Mouse (Mus musculus): ENCODE results near the gene Scnm1. TPM values are rescaled to one million over a fixed set of nuclear protein-coding genes. Genes with fewer than 3 reads are reported as not detected.

The Scnm1 gene
- 117 TPM for polyA plus RNA-seq (2017; shearing (Covaris generic))

DNA sequence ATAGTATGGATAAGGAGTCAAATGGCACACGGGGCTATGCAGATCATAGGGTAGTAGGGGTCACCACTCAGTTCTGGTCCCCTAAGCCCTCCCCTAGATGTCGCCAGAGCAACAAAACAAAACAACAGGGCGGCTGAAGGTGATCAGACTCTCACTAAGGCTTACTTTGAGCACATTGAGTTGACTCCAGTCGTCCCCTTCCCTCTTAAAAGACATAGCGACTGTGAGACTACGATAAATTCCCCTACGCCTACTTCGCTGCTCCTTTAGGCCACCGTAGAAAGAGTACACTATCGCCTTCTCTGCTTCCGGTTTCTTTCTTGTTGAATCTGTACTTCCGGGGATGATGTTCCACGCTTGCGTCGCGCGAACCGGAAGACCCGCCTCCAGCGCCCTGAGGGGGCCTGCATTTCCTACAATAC lies at the start of gene Scnm1, which contains the start of gene Lysmd1:
Scnm1 (minus strand) TSS at position 332 of the 422 bp plus-strand sequence.
Lysmd1 (plus strand) TSS at position 409 of the 422 bp plus-strand sequence.

GRCm38 (mm10) chr3:95159987-95160963 lies 26.5 kb upstream of the Scnm1 start, which contains the start of gene Sema6c:
Gene Sema6c, plus strand, starts transcription at chr3:95160457.

DNA sequence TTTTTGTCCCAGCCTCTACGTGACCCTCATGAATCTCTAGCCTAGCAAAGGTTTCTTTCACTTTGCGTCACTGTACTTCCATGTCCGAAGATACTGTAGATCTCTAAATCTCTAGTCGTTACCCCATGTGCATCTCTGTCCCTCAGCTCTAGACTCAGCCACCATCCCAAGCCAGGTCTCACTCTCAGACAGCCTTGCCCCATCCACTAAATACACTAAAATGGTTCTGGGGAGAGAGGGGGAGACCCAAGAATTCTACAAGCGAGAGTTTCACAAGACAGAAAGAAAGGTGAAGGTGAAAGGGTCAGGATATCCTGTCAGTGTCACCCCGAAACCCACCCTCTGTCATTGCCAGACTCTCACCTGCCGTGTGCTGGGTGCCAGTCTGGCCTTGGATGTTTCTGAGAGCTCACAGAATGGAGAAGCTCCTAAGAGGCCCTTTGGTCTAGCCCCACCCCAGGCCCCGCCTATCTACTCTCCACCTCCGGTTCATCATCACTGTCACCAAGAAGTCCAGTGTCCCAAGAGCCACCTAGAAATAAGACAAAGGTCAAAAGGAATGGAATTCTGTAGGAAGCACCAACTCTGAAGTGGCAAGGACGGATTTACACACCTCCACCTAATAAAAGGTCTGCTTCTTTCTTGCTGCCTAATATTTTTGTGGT lies 8.3 kb upstream of the Scnm1 start, which contains the start of gene Tnfaip8l2:
Tnfaip8l2 (minus strand) TSS at position 409 of the 665 bp plus-strand sequence.

GRCm38 (mm10) chr3:95124246-95124645 lies 9.6 kb downstream of the Scnm1 start, which contains the start of gene Tmod4:
Gene Tmod4, plus strand, starts transcription at chr3:95124476.

GRCm38 (mm10) chr3:95110911-95111726 lies 22.7 kb downstream of the Scnm1 start, which contains the start of gene Vps72:
Gene Vps72, plus strand, starts transcription at chr3:95111022.

DNA sequence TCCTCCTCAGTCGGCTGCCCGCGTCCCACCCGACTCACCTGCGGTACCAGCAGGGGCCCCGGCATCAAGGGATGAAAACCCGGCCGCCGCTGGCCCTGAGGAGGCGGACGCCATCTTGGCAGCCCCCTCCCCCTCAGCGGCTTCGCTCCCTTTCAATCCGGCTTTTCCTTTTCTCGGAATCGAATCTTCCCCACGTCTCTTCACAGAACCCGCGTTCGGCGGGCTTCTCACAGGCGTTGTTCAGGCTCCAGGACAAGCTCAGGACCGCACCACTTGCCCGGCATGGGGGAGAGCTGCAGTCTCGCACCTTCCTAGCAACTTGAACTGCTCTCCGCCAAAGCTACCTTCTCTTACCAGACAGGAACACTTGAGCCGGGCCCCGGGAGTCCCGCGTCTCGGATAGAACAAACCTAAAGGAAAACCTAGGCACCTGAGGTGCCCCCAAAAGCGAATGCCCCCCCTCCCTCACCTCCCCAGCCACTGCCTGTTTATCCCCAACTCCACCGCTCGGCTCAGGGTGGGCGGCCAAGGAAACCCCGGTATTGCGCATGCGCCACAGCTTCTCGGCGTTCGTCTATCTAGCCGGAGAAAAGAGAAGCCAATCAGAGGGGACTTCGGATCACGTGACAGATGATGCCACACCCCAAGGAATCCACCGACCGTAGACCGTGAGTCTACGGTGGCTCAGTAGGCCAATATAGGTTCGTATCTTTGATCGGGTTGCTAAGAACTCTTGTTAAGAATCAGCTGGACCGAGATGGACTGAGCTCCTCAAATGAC lies 27.3 kb downstream of the Scnm1 start, which contains the start of gene Pip5k1a:
Pip5k1a (minus strand) TSS at position 593 of the 780 bp plus-strand sequence.

Other genes starting within 250 kb of the Scnm1 start
- 382 TPM for gene Psmb4, start 247.1 kb downstream of the Scnm1 start, polyA plus RNA-seq (2017; shearing (Covaris generic))
- gene Selenbp1, start 201.0 kb downstream of the Scnm1 start, polyA plus RNA-seq (2017; shearing (Covaris generic)) = 4.7 TPM
- 22.5 TPM for gene Rfx5, start 179.9 kb downstream of the Scnm1 start, polyA plus RNA-seq (2017; shearing (Covaris generic))
- gene Pi4kb, start 159.3 kb downstream of the Scnm1 start, polyA plus RNA-seq (2017; shearing (Covaris generic)) = 17.3 TPM
- 84.8 TPM for gene Zfp687, start 118.6 kb downstream of the Scnm1 start, polyA plus RNA-seq (2017; shearing (Covaris generic))
- 296 TPM for gene Psmd4, start 91.4 kb downstream of the Scnm1 start, polyA plus RNA-seq (2017; shearing (Covaris generic))
- 36.4 TPM for gene Pip5k1a, start 27.1 kb downstream of the Scnm1 start, polyA plus RNA-seq (2017; shearing (Covaris generic))
- 118 TPM for gene Vps72, start 23.0 kb downstream of the Scnm1 start, polyA plus RNA-seq (2017; shearing (Covaris generic))
- 2.9 TPM for gene Tmod4, start 9.5 kb downstream of the Scnm1 start, polyA plus RNA-seq (2017; shearing (Covaris generic))
- 31.2 TPM for gene Lysmd1, start 77 bp upstream of the Scnm1 start, polyA plus RNA-seq (2017; shearing (Covaris generic))
- gene Tnfaip8l2, start 8.3 kb upstream of the Scnm1 start, polyA plus RNA-seq (2017; shearing (Covaris generic)) = 264 TPM
- gene Sema6c, start 26.4 kb upstream of the Scnm1 start, polyA plus RNA-seq (2017; shearing (Covaris generic)) = 0.38 TPM
- gene Gabpb2, start 83.9 kb upstream of the Scnm1 start, polyA plus RNA-seq (2017; shearing (Covaris generic)) = 37.4 TPM
- gene Cdc42se1, start 94.7 kb upstream of the Scnm1 start, polyA plus RNA-seq (2017; shearing (Covaris generic)) = 440 TPM
- 8.8 TPM for gene Mllt11, start 98.2 kb upstream of the Scnm1 start, polyA plus RNA-seq (2017; shearing (Covaris generic))
- 0.97 TPM for gene Gm128, start 107.6 kb upstream of the Scnm1 start, polyA plus RNA-seq (2017; shearing (Covaris generic))
- gene Bnipl, start 117.2 kb upstream of the Scnm1 start, polyA plus RNA-seq (2017; shearing (Covaris generic)) = not detected
- 28.8 TPM for gene Mindy1, start 147.3 kb upstream of the Scnm1 start, polyA plus RNA-seq (2017; shearing (Covaris generic))
- gene Prune1, start 148.1 kb upstream of the Scnm1 start, polyA plus RNA-seq (2017; shearing (Covaris generic)) = 7.2 TPM
- gene Anxa9, start 173.2 kb upstream of the Scnm1 start, polyA plus RNA-seq (2017; shearing (Covaris generic)) = 0.62 TPM
- gene Cers2, start 180.8 kb upstream of the Scnm1 start, polyA plus RNA-seq (2017; shearing (Covaris generic)) = 274 TPM
- gene Setdb1, start 223.2 kb upstream of the Scnm1 start, polyA plus RNA-seq (2017; shearing (Covaris generic)) = 47.0 TPM